Mouse (Mus musculus) cerebellum, postnatal 4 days (tissue): Measurements from ENCODE around the gene Agbl4.
"Not testable (repeated sequence)": the region's sequence is repeated elsewhere in the genome, so short reads cannot be mapped to it uniquely, and the experiment has no call there.

Experiments
- DNase-seq, 2 experiments: peaks; one replicate each; pipeline ENCODE4 v3.0.0; 2022; ENCODE audit warnings: low spot score in 2 of 2, mixed read lengths in 1 of 2

The Agbl4 gene

DNA sequence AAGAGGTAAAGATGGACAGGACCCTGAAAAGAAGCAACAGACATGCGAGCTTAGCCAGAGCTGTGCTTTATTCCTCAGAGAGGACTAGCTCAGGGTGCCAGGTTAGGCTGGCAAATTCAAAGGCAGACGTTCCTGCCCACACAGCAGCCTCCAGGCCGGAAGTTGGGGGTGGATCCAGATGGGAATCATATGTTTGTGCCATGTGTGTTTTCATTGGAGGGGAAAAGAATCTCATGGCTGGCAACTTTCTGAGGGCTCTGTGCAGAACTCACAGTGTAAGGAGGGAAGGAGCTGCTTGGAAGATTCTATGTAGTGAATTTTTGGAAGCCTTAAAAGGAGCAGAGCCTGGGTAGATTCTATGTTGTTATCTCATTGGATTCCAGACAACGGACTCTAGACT is 519.1 kb downstream of the Agbl4 start:
- peak in 1 of 2 experiments; percentile 5 for DNase-seq

DNA sequence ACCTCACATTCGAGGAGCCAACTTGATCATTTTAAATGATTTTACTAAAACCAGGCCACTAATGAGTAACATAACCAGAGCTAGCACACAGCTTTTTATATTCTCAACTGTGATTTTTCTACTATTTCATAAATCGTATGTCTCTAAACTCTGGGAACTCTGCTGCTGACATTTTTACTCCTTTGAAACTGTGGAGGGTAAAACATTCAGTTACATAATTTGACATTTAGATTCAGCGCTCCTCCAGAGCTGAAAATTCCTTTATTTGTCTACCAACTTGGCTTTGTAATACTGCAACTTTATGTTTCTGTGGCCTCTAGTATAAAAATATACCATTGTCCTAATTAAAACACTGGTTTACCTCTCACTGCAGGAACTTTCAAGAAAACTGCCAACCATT is 523.6 kb downstream of the Agbl4 start:
- no peak for DNase-seq

DNA sequence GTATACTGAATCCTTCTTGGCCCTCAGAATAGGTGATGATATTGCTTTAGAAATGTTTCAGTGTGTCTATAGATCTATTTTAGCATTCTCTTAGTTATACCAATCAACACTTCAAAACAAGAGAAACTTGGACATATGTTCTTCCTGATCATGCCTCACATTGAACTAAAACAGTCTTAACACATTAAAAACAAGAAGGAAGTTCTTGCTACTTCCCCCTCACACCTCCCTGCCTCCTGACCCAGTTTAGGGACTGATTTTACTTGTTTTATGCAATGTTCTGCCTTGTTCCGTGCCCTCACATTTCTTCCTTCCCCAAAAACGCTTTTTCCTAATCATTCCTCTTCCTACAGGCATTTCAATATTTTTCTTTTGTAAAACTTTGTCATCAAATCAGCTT is 604.2 kb downstream of the Agbl4 start:
- no peak for DNase-seq

DNA sequence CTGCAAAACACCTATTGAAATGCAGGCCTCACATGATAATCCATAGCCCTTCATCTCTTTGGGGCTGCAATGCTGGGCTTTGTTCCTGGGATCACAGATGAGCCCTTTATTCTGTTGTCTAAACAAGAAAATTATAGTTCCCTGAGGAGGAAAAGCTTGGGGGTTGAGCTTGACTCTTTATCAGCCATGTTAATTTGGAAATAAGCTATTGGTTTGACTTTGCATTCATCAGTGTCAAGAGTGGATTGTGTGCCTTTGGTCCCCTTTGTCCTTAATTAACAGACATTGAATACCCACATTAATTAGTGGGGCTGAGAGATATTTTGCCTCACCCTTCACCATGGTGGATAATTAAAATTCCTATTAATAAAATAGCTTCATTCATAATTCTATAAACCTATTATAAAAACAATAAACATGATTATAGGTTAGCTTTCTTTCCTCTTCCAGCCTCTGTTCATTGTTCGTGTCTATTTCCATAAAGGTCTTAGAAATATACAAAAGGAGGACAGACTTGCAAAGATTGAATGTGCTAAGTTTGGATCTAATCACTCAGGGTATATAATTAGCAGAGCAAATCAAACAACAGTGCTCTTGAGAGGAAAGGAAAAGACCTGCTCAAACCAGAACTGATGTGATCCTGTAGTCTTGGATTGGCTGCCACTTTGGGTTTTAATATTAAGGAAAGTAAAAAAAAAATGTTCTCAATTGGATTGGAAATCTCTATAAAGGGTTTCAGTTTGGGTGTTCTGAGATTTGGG is 607.4 kb downstream of the Agbl4 start:
- DNase-seq = no peak

DNA sequence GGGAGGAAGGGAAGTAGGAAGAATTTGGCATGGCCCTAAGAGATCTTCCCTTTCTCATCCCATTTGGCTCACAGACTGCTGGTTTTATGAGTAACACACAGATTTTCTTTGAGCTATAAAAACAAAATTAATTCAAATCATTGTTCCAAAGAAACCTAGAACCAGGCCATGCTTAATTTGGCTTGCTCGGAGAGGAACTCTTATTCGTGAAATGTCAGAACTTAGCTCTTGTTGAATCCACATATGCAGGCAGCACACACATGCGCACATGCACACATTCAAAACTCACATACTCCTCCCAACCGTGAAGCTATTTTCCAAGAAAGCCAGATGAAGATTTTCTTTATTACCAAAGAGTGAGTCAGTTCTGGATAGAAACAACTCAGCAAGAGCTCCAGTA is 621.9 kb downstream of the Agbl4 start:
- DNase-seq = no peak

DNA sequence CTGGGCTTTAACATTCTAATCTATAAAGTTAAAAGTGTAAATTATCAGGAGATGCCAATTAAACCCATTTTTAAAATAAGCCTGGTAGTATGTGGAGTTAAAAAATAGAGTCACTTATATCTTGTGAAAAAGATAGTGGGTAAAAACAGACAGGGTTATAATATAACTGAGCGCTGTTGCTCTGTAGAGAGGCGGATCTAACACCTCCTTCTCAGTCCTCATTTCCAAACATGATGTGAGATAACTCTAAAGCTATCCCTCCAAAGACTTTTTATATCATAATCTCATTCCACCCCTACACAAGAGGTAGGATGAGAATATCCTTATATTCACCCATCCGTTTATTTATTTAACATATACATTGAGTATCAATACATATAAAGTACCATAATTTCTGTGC is 669.9 kb downstream of the Agbl4 start:
- no peak for DNase-seq

DNA sequence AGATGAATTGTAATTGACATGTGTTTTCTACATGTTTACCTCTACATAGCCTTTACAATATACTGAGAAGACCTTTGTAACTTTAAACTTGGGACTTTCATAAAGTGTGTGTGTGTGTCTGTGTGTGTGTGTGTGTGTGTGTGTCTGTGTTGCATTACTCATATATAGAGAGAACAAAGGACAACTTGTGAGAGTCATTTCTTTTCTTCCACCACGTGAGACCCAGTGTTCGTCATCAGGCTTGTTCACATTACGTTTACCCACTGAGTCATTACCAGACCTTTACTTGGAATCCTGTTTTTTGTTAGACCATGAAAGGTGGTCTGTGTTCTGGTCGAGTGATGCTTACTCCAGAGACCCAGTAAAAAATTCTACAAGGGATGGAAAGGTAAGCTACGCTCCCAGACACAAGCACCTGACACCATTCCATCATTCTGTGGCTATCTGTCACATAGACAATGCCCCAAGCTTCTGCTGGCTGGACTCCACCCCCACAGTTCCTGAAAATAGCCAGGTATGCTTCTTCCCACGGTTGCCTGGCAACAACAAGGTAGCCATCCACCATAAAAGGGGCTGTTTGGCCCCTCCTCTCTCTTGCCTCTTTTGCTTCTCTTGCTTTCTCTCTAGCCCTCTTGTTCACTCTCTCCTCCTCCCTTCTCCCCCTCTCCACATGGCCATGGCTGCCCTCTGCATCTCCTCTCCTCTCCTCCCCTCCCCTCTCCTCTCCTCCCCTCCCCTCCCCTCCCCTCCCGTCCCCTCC is 676.5 kb downstream of the Agbl4 start:
- DNase-seq = no peak

DNA sequence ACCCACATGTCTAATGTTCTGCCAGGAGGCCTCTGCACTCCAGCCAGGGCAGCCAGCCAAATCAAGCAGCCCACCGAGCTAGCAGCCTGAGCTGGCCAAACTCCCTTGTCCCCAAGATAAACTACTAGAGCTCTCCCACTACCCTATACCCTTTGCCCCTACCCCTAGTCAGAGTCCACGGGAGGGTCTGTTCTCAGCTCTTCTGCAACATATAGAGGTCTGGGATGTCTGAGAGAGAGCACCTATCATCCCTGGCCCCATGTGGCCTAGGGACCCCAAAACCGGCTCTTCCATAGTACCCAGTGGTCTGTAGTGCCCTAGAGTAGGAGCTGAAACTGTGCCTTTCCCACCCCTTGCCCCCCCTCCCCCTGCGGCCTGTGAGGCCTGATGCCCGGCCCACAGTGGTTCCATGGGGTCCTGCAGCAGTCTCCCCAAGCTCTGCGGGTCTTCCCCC is 677.3 kb downstream of the Agbl4 start:
- peak in 1 of 2 experiments; percentile 38 for DNase-seq

DNA sequence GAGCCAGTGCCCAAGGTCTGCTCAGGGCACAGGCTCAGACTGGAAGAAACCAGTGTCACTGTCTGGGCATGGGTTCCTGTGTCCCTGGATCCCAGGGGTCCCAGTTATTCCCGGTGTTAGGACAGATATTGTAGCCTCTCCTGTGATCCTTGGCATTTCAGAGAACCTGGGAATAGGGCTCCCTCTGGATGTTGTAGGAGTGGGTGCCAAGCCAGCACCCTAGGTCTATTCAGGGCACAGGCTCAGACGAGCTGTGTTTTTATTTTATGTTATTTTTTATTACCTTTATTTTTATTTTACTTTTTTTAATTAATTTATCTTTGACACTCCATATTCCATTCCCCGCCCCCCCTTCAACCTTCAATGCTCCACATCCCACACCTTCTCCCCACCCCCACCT is 680.3 kb downstream of the Agbl4 start:
- DNase-seq = no peak

DNA sequence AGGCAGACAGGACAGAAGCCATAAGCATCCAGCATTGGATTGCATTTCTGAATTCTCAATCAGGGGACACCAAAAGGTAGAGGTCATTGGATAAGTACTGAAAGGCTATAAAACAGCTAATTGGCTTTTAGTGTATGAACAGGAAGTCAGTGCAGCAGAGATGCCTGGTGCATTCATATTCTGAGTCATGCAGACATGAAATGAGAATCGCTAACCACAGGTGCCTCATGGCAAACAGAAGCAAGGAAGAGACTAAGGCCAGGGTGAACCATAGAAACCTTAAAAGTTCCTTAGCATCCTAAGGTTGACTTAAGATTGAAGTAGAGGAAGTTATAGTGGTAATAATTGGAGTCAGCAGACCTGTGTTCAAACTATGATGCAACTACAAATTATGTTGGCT is 687.9 kb downstream of the Agbl4 start:
- no peak for DNase-seq

DNA sequence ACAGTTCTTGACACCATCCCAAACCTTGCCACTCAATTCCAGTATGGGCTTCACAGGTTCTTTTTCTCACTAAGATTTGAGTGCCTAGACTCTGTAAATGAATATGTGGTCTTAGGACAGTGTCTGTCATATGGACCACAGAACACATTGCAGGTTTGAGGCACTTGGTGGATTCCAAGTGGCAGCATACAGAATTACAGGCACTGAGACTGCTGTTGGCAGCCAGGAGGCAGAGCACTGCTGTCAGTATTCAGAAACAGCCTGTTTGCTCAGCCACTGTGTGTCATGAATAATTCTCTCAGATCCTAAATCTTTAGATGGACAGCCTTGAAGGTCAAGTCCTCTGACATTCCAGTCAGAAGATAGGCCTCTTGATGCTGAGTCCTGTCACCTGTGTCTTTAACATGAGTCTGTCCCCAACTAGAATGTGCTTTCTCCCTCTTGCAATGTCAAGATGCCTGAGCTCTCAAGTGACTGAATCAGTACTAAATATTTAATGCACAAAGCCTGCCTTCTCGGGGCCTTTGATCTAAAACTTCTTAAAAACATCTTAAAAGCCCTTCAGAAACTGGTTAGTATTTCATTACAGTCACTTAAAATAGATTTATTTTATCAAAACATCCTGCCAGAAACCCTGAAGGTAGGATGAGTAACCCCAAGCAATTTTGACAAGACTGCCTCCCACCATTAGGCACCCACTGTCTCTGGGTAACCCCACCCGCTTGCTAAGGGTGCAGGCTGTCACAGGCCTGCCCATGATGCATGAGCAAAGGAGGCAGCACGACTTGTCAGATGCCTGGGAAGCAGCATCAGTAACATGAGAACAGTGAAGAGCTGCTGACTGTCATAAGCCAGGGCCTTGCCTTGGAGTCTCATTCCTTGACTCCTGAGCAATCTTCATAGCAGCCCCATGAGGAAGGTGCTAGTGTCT is 739.0 kb downstream of the Agbl4 start:
- no peak for DNase-seq

DNA sequence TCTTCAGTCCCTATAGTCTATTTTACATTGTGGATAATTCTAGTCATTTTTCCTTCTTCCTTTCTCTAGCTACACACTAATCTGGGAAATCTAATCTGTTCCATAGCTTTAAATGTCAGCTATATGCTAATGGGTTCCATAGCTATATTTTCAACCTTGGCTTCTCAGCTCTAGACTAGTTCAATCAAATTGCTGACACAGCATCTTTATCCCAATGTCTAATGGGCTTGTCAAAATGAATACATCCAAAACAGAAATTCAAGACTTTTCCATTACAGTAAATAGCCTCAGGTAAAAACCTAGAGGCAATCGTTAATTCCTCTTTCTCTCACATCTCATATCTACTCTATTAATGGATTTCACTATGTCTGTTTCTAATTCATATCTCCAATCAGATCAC is 750.3 kb downstream of the Agbl4 start:
- DNase-seq = no peak

DNA sequence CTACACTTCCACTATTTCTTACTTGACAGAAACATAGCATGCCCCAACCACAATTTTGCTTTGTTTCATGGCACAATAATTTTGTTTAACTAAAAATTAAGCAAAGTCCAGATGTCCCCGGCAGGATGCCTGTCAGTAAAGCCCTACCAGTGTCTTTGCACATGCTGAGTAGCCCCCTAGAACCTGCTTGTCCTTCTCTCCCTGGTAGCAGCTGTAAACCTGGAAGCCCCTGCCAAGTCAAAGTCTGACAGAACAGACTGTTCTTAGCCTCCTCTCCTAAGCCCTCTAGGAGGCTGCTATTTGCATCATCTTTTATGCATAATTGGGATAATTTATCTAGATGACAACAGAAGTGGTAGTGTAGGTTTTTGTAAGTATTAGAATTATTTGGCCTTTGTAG is 758.4 kb downstream of the Agbl4 start:
- DNase-seq = no peak

DNA sequence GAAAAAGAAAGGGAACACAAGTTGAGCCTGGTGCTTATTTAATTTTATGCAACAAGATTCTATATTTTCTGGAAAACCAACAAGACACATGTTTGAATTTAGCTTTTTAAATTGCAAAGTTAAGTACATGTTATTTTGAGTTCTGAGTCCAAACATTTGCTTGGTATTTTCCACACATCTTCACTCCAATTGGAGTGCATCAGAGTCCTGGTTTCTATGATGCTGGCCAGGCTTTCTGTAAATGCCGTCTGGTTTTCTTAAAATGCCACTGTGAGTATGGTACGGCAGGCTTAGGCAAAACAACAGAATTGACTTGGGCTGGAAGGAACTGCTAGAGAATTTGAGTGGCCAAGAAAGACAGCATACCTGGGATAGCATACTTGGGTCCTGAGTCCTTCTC is 784.0 kb downstream of the Agbl4 start:
- no peak for DNase-seq

DNA sequence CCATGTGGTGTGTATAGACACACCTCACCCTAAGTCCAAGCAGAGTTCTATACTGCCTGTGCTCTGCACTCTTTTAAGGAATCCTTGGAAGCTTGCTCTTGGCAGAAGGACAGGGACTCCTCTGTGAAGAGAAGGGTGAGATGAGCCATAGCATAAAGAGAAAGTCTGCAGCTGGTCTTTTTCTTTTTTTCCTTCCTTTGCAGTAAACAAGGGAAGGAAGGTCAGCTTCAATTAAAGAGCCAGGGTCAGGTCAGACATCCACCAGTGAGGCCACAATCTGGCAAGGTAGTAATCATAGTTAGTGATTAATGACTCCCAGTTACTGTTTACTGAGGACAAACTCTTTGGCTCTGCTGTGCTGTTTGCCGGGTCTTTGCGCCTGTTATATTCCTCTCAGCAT is 802.6 kb downstream of the Agbl4 start:
- no peak for DNase-seq

DNA sequence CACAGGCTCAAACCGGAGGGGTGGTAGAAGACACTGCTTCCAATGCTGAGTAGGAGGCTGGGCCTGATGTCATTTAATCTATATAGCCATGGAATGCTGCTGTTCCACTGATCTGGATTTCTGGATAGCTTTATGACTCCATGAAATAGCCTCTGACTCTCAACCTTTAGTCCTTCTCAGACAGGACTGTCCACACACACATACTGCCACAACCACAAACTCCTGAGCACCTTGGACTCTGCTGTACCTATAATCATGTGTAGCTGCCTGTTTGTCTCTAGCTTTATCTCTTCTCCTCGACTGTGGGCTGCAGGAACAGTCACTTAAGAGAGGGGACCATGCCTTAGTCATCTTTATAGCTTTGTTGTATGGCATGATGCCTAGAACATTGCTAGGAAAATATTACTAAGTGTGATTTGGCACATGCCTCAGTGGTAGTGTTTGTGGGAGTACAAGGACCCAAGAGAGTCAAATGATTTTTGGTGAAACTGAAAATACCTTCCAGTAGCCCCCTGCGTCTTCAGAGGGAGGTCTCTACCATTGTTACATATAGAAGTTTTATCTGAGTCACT is 817.8 kb downstream of the Agbl4 start:
- DNase-seq = no peak

DNA sequence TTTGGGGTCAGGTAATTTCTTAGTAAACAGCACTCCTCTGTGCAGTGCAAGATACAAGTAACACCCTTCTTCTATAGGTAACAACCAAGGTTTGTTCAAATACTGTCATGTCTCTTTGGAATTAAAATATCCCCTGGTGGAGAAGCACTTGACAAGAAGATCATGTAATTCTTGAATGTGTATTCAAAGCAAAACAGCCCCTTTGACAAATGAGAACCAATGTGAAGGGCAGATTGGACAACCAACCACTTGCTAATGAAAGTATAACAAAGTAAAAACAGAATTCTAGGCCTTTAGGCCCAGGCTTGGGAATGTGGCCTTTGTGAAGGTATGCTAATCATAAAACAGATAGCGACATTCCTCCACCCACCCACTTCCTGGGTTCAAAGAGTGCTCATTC is 821.6 kb downstream of the Agbl4 start:
- not testable (repeated sequence) for DNase-seq

DNA sequence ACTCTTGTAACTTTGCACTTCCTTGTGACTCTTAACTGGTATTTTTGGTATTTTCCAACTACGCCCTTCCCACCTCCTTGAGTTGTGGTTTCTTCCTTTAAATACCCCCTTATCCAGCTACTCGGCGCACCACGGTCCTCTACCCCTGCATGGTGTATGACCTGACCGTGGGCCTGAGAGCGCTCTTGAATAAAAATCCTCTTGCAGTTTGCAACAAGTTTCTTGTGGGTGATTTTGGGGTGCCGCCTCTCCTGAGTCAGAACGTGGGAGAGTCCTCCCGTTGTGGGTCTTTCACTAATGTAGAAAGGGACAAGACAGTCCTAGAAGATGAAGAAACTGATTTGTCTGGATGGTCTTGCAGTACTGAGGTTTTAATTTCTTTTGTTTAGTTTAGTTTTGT is 822.1 kb downstream of the Agbl4 start:
- DNase-seq = not testable (repeated sequence)

DNA sequence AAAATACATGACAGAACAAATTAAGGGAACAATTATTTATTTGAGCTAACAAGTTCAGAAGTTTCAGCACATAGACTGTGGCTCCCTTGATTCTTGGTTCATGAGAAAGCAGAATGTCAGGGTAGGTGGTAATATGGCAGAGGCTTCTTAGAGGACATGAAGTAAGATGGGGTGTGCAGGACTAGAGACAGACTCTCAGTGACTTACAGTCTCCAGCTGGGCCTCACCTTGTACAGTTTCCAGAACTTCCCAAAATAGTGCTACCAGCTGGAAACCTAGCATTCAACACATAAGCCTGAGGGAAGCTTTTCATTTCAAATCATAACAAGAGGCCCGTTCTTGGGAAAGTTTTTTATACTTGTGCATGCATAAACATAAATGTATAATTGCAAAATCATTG is 836.4 kb downstream of the Agbl4 start:
- no peak for DNase-seq

DNA sequence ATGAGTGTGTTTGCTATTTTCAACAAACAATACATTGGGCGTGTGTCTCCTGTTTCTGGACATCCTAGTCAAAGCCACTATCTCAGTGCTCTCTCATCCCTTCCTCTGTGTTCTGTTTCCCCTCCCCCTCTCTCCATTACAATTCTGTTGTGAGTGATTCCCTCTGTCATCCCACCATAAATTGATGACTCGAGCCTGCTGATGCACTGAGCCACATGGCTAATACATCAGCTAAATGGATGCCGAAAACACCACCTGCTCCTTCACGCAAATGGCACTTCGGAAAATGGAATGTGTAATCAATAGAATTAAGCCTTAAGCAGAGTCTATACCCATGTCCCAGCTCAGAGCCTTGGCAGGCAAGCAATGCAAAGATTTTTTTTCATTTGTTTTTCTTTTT is 854.5 kb downstream of the Agbl4 start:
- DNase-seq = no peak

DNA sequence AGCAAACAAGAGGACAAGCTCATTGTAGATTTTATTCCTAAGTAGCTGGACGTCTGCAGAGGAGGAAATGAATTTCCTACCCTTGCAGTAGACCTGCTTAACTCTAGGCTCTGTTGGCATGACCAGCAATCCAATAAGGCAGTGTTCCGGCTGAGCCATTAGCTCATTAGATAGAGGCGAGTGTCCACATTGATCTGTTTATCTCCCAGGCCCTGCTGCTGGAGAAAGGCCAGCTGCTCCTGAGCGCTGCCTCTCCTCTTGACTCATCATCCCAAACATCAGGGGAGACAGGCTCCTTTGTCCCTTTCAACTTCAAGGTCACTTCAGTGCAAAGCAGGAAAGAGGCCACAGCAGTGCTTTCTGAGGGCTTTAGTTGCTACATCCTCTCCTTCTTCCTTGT is 858.0 kb downstream of the Agbl4 start:
- DNase-seq = no peak

DNA sequence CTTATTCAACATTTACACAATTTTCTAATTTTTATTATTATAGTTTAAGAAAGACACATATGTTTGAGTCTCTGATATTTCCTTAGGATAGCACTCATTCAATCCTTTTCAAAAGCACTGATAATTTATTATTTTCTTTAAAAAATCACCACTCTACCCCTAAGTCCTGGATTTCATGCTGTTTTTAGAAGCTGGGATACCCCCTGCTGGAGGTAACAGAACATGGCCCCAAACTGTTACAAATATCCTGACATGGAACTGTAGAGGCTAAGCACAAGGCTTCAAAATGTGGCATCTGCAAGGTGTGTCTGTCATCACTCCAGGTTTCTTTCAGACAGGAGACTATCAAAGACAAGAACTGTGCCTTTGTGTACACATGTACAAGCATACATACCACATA is 859.5 kb downstream of the Agbl4 start:
- no peak for DNase-seq
